Mouse (Mus musculus) thymus, adult 2 months (tissue): Measurements from ENCODE around the gene Arhgdig.

Source experiments
- CTCF ChIP-seq: fragments of 200-500 bp; IDR thresholded peaks from 2 replicates; pipeline ENCODE4 v1.5.1; 2012; ENCODE audit warnings: mild to moderate bottlenecking, control low read depth, low read length, moderate library complexity, borderline replicate concordance; ENCODE audit not compliant: control insufficient read depth, poor library complexity, insufficient read depth; ENCODE audit errors: extremely low read depth
- POLR2A ChIP-seq: fragments of 200-500 bp; IDR thresholded peaks from 2 replicates; pipeline ENCODE4 v1.6.1; 2012; ENCODE audit warnings: mild to moderate bottlenecking, low read length, control low read depth, moderate library complexity; ENCODE audit not compliant: control insufficient read depth, poor library complexity, insufficient read depth; ENCODE audit errors: extremely low read depth

DNA sequence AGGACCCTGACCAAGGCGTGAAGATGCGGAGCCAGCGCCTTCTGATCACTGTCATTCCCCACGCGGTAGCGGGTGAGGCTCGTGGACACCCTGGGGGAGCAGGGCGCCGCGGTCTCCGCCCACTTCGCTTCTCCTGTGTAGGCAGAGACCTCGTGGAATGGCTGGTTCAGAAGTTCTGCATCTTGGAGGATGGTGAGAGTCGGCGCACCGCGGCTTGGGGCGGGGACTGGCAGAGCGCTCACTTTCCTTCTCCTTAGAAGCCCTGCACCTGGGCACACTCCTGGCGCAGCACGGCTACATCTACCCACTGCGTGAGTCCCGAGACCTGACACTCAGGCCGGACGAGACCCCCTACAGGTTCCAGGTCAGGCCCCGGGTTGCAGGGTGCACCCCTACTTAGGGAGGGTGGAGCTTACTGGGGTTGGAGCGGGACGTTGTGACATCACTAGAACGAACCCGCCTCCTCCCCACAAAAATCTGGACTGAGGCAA is 4.2 kb downstream of the Arhgdig start:
- TF ChIP-seq CTCF, result no peak
- no peak for TF ChIP-seq POLR2A
